Mouse (Mus musculus): ENCODE data around the gene Tnfrsf13c. TPM values are rescaled to one million over a fixed set of nuclear protein-coding genes. Genes with fewer than 3 reads are reported as not detected.
A peak's percentile ranks its signal among the peaks of the same experiment; 100 is the strongest.

Tnfrsf13c gene
- total RNA-seq, 2 experiments from 2014 or later = 0.54 to 0.79 TPM

GRCm38 (mm10) chr15:82182311-82182710 lies 41.9 kb downstream of the Tnfrsf13c start:
- TF ChIP-seq CTCF (conservative IDR thresholded peaks at IDR 0.05) = peak; percentile 57
- Histone ChIP-seq H3K27ac (no peak overlapping the region), H3K4me3 (no peak overlapping the region)
- DNase-seq (ENCODE audit: low spot score in 2 of 2) = no peak

GRCm38 (mm10) chr15:82181131-82181530 lies 43.0 kb downstream of the Tnfrsf13c start:
- H3K4me3 ChIP-seq = no peak overlapping the region
- no peak for TF ChIP-seq CTCF (conservative IDR thresholded peaks at IDR 0.05)
- no peak for DNase-seq (ENCODE audit: low spot score in 2 of 2)

DNA sequence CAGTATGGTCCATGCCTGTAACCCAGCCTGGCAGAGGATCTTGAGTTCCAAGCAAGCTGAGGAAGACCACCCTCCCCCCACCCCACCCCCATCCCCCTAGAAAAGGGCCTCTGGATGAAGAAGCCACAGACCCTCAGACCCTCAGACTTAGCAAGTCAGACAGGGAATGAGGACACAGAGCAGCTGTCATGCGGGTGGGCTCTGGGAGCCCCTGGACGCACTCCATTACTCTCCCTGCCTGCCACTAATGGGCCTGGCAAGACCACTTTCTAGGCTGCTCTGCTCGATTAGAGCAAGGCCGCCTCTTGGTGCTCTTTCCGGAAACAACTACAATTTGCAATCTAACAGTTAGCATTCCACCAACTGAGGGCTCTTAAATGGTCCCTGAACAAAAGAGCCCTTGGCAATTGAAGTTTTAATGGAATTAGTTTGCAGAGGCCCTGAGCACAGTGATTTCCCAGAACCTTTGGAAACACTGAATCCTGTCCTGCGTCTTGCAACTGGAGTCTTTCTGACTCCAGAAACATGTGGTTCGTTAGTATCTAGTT lies 46.4 kb downstream of the Tnfrsf13c start:
- no peak for TF ChIP-seq CTCF (conservative IDR thresholded peaks at IDR 0.05)
- H3K4me3 ChIP-seq = no peak overlapping the region
- DNase-seq (ENCODE audit: low spot score in 2 of 2) = no peak
- no peak overlapping the region for H3K27ac ChIP-seq

More at GRCm38 (mm10) chr15:82181131-82181530, 43.0 kb downstream of the Tnfrsf13c start:
- no peak overlapping the region for H3K27ac ChIP-seq

- Histone ChIP-seq H3K27ac (no peak overlapping the region), H3K4me3 (no peak overlapping the region)
- no peak for DNase-seq (ENCODE audit: low spot score in 2 of 2)
- no peak for TF ChIP-seq CTCF (conservative IDR thresholded peaks at IDR 0.05)
These were observed 49.1 kb downstream of the Tnfrsf13c start for GRCm38 (mm10) chr15:82175091-82175490.

DNA sequence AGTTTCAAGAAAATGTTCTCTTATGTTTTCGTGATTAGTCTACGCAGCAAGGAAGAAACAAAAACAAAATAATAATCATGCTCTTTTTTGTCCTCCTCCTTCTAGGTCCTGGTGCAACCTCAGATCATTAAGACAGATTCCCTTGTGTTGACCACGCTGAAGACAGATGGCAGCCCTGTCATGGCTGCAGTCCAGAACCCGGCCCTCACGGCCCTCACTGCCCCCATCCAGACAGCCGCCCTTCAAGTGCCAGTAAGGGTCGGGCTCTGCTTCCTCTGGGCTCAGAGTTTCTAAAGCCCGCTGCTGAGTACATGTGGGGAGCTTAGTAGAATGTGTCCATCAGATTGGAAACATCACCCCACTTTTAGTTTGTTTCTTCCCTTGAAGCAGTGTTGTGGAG lies 51.5 kb downstream of the Tnfrsf13c start:
- no peak overlapping the region for H3K4me3 ChIP-seq
- no peak overlapping the region for H3K27ac ChIP-seq
- no peak for TF ChIP-seq CTCF (conservative IDR thresholded peaks at IDR 0.05)
- DNase-seq (ENCODE audit: low spot score in 2 of 2) = no peak

Small RNA genes lying within 50 kb of the gene (microRNA-seq; reads per million reads assigned to microRNA genes)
- gene Mir33 = 17.5 to 17.6 reads per million in 2 experiments

Other genes with a start within 250 kb of the Tnfrsf13c start
- not detected for gene 1700029P11Rik, start 243.8 kb downstream of the Tnfrsf13c start, total RNA-seq (2021)
- 10 to 100 TPM; 20.6 to 26.3 TPM for gene Xrcc6, start 236.5 kb downstream of the Tnfrsf13c start, total RNA-seq (2021)
- gene Desi1, start 190.5 kb downstream of the Tnfrsf13c start, total RNA-seq (2021) = 100 to 1,000 TPM in 1 of 2 experiments, 10 to 100 TPM in 1; 93.9 to 106 TPM
- gene Snu13, start 176.8 kb downstream of the Tnfrsf13c start, total RNA-seq (2021) = 100 to 1,000 TPM; 105 to 111 TPM
- gene 4930407I10Rik, start 165.2 kb downstream of the Tnfrsf13c start, total RNA-seq (2021) = not detected
- gene Mei1, start 154.4 kb downstream of the Tnfrsf13c start, total RNA-seq (2021) = under 1 TPM; 0.26 to 0.44 TPM
- gene Ccdc134, start 96.4 kb downstream of the Tnfrsf13c start, total RNA-seq (2021) = 10 to 100 TPM; 10.2 to 15.4 TPM
- 100 to 1,000 TPM; 162 to 165 TPM for gene Srebf2, start 77.2 kb downstream of the Tnfrsf13c start, total RNA-seq (2021)
- gene Shisa8, start 11.6 kb downstream of the Tnfrsf13c start, total RNA-seq (2021) = 1 to 10 TPM in 1 of 2 experiments, under 1 TPM in 1; 0.95 to 1.2 TPM
- 1 to 10 TPM; 2.5 TPM for gene Cenpm, start 20.4 kb upstream of the Tnfrsf13c start, total RNA-seq (2021)
- 100 to 1,000 TPM; 105 to 108 TPM for gene 1500009C09Rik, start 28.0 kb upstream of the Tnfrsf13c start, total RNA-seq (2021)
- gene Sept3, start 50.5 kb upstream of the Tnfrsf13c start, total RNA-seq (2021) = 100 to 1,000 TPM; 652 to 661 TPM
- gene Wbp2nl, start 74.6 kb upstream of the Tnfrsf13c start, total RNA-seq (2021) = not detected
- 10 to 100 TPM; 37.6 to 40.9 TPM for gene Naga, start 114.6 kb upstream of the Tnfrsf13c start, total RNA-seq (2021)
- under 1 TPM; 0.41 to 0.64 TPM for gene Pheta2, start 114.6 kb upstream of the Tnfrsf13c start, total RNA-seq (2021)
- 100 to 1,000 TPM; 138 to 144 TPM for gene Smdt1, start 114.6 kb upstream of the Tnfrsf13c start, total RNA-seq (2021)
- 100 to 1,000 TPM; 209 to 211 TPM for gene Ndufa6, start 130.0 kb upstream of the Tnfrsf13c start, total RNA-seq (2021)
- gene Cyp2d22, start 155.9 kb upstream of the Tnfrsf13c start, total RNA-seq (2021) = 10 to 100 TPM; 43.0 to 53.8 TPM
- gene Cyp2d11, start 169.7 kb upstream of the Tnfrsf13c start, total RNA-seq (2021) = under 1 TPM in 1 of 2 experiments, not detected in 1; 0.23 TPM
- gene Cyp2d10, start 182.8 kb upstream of the Tnfrsf13c start, total RNA-seq (2021) = under 1 TPM in 1 of 2 experiments, not detected in 1; 0.32 TPM
- gene Cyp2d9, start 209.1 kb upstream of the Tnfrsf13c start, total RNA-seq (2021) = not detected